Mouse (Mus musculus) liver, embryonic 13.5 days (tissue): ENCODE results near the gene Arhgap20. TPM values are rescaled to one million over a fixed set of nuclear protein-coding genes. Genes with fewer than 3 reads are reported as not detected.

Experiments used
- ATAC-seq: fragments of 200-750 bp; cut with Nextera tagmentation; 2 replicates; pipeline ENCODE4 v1.8.0; 2017; ENCODE audit warnings: low read depth, mild to moderate bottlenecking, moderate number of reproducible peaks, moderate library complexity
- DNase-seq: peaks from one replicate; pipeline ENCODE4 v3.0.0; 2022
- H3K27ac ChIP-seq: fragments of 300-500 bp; sonication (generic); 2 replicates; pipeline ENCODE4 v1.5.1; 2015; ENCODE audit warnings: moderate library complexity, mild to moderate bottlenecking, inconsistent platforms
- H3K27me3 ChIP-seq: fragments of 300-500 bp; sonication (generic); 2 replicates; pipeline ENCODE4 v1.6.1; 2015; ENCODE audit warnings: mild to moderate bottlenecking, inconsistent platforms
- H3K36me3 ChIP-seq: fragments of 300-500 bp; sonication (generic); 2 replicates; pipeline ENCODE4 v1.6.1; 2015; ENCODE audit warnings: mild to moderate bottlenecking, inconsistent platforms
- H3K4me1 ChIP-seq: fragments of 300-500 bp; sonication (generic); replicated peaks from 2 replicates; pipeline ENCODE4 v1.6.1; 2015; ENCODE audit warnings: inconsistent platforms
- H3K4me2 ChIP-seq: fragments of 300-500 bp; sonication (generic); 2 replicates; pipeline ENCODE4 v1.6.1; 2015; ENCODE audit warnings: inconsistent platforms, mild to moderate bottlenecking, moderate library complexity
- H3K4me3 ChIP-seq: fragments of 300-500 bp; sonication (generic); replicated peaks from 2 replicates; pipeline ENCODE4 v1.5.1; 2015; ENCODE audit warnings: mild to moderate bottlenecking, inconsistent platforms
- H3K9ac ChIP-seq: fragments of 300-500 bp; sonication (generic); 2 replicates; pipeline ENCODE4 v1.6.1; 2015; ENCODE audit warnings: mild to moderate bottlenecking, inconsistent platforms
- H3K9me3 ChIP-seq: fragments of 300-500 bp; sonication (generic); replicated peaks from 2 replicates; pipeline ENCODE4 v1.6.1; 2016; ENCODE audit warnings: inconsistent platforms
- WGBS: fragments of 180-500 bp; shearing (Covaris S2); methylation state at CpG from one replicate; pipeline ENCODE4 v1.1.7; 2015; ENCODE audit not compliant: insufficient replicate concordance; 5-methylcytosine and 5-hydroxymethylcytosine counted together
- polyA plus RNA-seq: library from polyadenylated mRNA; unstranded; fragments of >200 nt; fragmentation: Nextera tagmentation; extraction: Ambion mirVana; gene quantifications from 2 replicates; pipeline ENCODE4 v1.2.1, GENCODE M21; 2015

The Arhgap20 gene
- polyA plus RNA-seq, 1 experiment from 2014 or later: 0.12 TPM

- Histone ChIP-seq H3K36me3 (no peaks in the 10 kb centered on the region), H3K9me3 (no peaks in the 10 kb centered on the region), H3K9ac (no peak overlapping the region), H3K4me1 (no peaks in the 10 kb centered on the region), H3K27ac (no peak overlapping the region), H3K4me3 (no peak overlapping the region), H3K4me2 (no peak overlapping the region), H3K27me3 (no peaks in the 10 kb centered on the region)
- no peak for DNase-seq
- 68% methylated on average over 4 of the region's 4 CpGs for WGBS
- ATAC-seq: no peak
These were observed 103.9 kb downstream of the Arhgap20 start for GRCm38 (mm10) chr9:51869056-51869455.

GRCm38 (mm10) chr9:51874348-51874747, 109.2 kb downstream of the Arhgap20 start:
- H3K9ac ChIP-seq: no peak overlapping the region
- no peaks in the 10 kb centered on the region for H3K9me3 ChIP-seq
- no peak overlapping the region for H3K4me2 ChIP-seq
- no peaks in the 10 kb centered on the region for H3K36me3 ChIP-seq
- WGBS: 40% methylated on average over 4 of the region's 4 CpGs
- ATAC-seq (no peak), DNase-seq (no peak)
- H3K4me1 ChIP-seq: no peaks in the 10 kb centered on the region
- no peak overlapping the region for H3K4me3 ChIP-seq
- H3K27me3 ChIP-seq: no peaks in the 10 kb centered on the region
- H3K27ac ChIP-seq: no peak overlapping the region

- WGBS: 80% methylated on average over 20 of the region's 20 CpGs
- no peak overlapping the region for H3K4me2 ChIP-seq
- no peaks in the 10 kb centered on the region for H3K9me3 ChIP-seq
- no peak overlapping the region for H3K27ac ChIP-seq
- no peaks in the 10 kb centered on the region for H3K36me3 ChIP-seq
- DNase-seq: no peak
- H3K4me3 ChIP-seq: no peak overlapping the region
- no peak for ATAC-seq
- no peaks in the 10 kb centered on the region for H3K4me1 ChIP-seq
- H3K9ac ChIP-seq: no peak overlapping the region
- H3K27me3 ChIP-seq: no peaks in the 10 kb centered on the region
These were observed 110.4 kb downstream of the Arhgap20 start for GRCm38 (mm10) chr9:51875531-51875930.

- H3K36me3 ChIP-seq: no peaks in the 10 kb centered on the region
- H3K4me3 ChIP-seq: no peak overlapping the region
- H3K4me2 ChIP-seq: no peak overlapping the region
- ATAC-seq: no peak
- 47% methylated on average over 4 of the region's 4 CpGs for WGBS
- H3K9ac ChIP-seq: no peak overlapping the region
- H3K9me3 ChIP-seq: no peaks in the 10 kb centered on the region
- H3K4me1 ChIP-seq: no peaks in the 10 kb centered on the region
- no peak for DNase-seq
- H3K27ac ChIP-seq: no peak overlapping the region
- no peaks in the 10 kb centered on the region for H3K27me3 ChIP-seq
These were observed 116.2 kb downstream of the Arhgap20 start for GRCm38 (mm10) chr9:51881386-51881785.

- 56% methylated on average over 4 of the region's 4 CpGs for whole genome bisulfite sequencing
- ATAC-seq: no peak
- no peak for DNase-seq
These were observed 116.7 kb downstream of the Arhgap20 start for GRCm38 (mm10) chr9:51881881-51882280.

GRCm38 (mm10) chr9:51883319-51883718, 118.2 kb downstream of the Arhgap20 start:
- ATAC-seq: no peak

More at GRCm38 (mm10) chr9:51881881-51882280, 116.7 kb downstream of the Arhgap20 start:
- Histone ChIP-seq H3K4me2 (no peak overlapping the region), H3K4me1 (no peaks in the 10 kb centered on the region), H3K36me3 (no peaks in the 10 kb centered on the region), H3K9me3 (no peaks in the 10 kb centered on the region), H3K27me3 (no peaks in the 10 kb centered on the region), H3K4me3 (no peak overlapping the region), H3K9ac (no peak overlapping the region), H3K27ac (no peak overlapping the region)

DNA sequence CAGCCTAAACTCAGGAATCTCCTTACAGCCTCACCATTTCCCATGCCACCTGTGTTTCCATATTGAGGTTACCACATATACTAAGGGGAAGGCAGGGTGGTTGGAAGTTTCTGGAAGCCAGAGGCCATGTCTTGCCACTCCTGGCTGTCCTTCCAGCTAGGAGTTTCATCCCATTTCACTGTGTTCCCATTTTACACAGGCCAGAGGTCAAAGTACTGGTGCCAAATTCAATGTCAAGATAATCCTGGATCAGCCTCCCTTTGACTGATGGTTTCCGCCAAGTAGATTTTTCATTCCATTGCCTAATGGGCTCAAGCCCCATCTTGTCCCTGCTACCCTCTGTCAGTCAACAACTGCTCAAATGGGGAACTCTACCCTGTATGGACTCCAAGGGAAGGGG, 127.8 kb downstream of the Arhgap20 start:
- H3K4me3 ChIP-seq: no peak overlapping the region
- no peak overlapping the region for H3K9ac ChIP-seq
- ATAC-seq (no peak), DNase-seq (no peak)
- no peaks in the 10 kb centered on the region for H3K27me3 ChIP-seq
- H3K4me2 ChIP-seq: no peak overlapping the region
- H3K27ac ChIP-seq: no peak overlapping the region
- H3K36me3 ChIP-seq: no peaks in the 10 kb centered on the region
- 85% methylated on average over 1 of the region's 1 CpGs for WGBS
- H3K9me3 ChIP-seq: no peaks in the 10 kb centered on the region
- no peaks in the 10 kb centered on the region for H3K4me1 ChIP-seq

More at GRCm38 (mm10) chr9:51883319-51883718, 118.2 kb downstream of the Arhgap20 start:
- DNase-seq: no peak
- Histone ChIP-seq H3K9ac (no peak overlapping the region), H3K27me3 (no peaks in the 10 kb centered on the region), H3K4me1 (no peaks in the 10 kb centered on the region), H3K27ac (no peak overlapping the region), H3K36me3 (no peaks in the 10 kb centered on the region), H3K9me3 (no peaks in the 10 kb centered on the region), H3K4me3 (no peak overlapping the region), H3K4me2 (no peak overlapping the region)
- WGBS: 58% methylated on average over 4 of the region's 4 CpGs

Other genes starting within 250 kb of the Arhgap20 start
- 30.3 and 31.9 TPM in 2 replicates for gene Fdx1, start 198.2 kb downstream of the Arhgap20 start, polyA plus RNA-seq